Mouse (Mus musculus) thymus, adult 2 months (tissue): ENCODE results near the gene Slc44a3.

ENCODE experiments used
- CTCF ChIP-seq: fragments of 200-500 bp; IDR thresholded peaks from 2 replicates; pipeline ENCODE4 v1.5.1; 2012; ENCODE audit warnings: mild to moderate bottlenecking, control low read depth, low read length, moderate library complexity, borderline replicate concordance; ENCODE audit not compliant: control insufficient read depth, poor library complexity, insufficient read depth; ENCODE audit errors: extremely low read depth
- POLR2A ChIP-seq: fragments of 200-500 bp; IDR thresholded peaks from 2 replicates; pipeline ENCODE4 v1.6.1; 2012; ENCODE audit warnings: mild to moderate bottlenecking, low read length, control low read depth, moderate library complexity; ENCODE audit not compliant: control insufficient read depth, poor library complexity, insufficient read depth; ENCODE audit errors: extremely low read depth

DNA sequence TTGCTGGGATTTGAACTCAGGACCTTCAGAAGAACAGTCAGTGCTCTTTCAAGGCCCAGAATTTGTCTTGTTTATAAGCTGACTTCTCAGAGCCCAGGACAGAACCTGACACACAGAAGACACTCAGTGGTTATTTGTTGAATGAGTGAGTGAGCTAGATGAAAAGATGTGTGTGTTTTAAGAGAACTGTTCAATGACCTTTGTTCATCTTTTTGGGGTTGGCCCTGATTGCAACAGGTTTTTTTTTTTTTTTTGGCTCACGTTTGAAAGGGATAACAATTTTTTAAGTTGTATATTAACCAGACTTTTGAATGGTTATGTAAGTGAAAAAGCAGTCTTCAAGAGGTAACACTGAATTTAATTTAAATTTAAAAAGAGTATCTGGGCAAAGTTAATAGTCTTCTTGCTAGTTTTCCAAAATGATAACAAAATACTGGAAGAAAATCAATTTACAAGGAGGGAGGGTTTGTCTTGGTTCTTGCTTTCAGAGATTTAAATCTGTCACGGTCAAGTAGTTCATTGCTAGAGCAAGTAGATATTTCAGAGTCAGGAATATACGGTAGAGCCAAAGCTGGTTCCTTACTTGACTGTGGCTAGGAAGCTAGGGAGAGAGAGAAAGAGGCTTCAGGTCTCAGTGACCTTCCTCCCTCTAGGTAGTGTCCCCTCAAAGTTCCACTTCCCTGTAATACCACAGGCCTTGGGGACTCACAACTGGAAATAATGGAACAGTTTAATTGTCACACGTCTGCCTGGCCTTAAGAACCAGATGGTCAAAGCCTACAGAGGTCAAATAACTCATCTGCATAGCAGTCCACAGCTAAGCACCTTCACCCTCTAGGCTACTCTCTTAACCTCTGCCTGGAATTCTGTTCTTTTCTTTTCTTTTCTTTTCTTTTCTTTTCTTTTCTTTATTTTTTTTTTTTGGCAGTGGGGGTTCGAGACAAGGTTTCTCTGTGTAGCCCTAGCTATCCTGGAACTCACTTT lies 115.7 kb downstream of the Slc44a3 start:
- TF ChIP-seq CTCF = no peak
- TF ChIP-seq POLR2A = no peak
